Mouse (Mus musculus) ES-E14 (cell line): ENCODE measurements around the gene 1500011B03Rik.

ENCODE experiments used
- HCFC1 ChIP-seq: IDR thresholded peaks from 2 replicates; pipeline ENCODE4 v1.6.1; 2012; ENCODE audit warnings: low read length, inconsistent platforms, borderline replicate concordance; ENCODE audit not compliant: insufficient read depth
- MAFK ChIP-seq: IDR thresholded peaks from 2 replicates; pipeline ENCODE4 v1.6.1; 2014; ENCODE audit warnings: mild to moderate bottlenecking, low read depth, low read length, inconsistent platforms; ENCODE audit not compliant: insufficient read depth
- ZNF384 ChIP-seq: IDR thresholded peaks from 2 replicates; pipeline ENCODE4 v1.6.1; 2012; ENCODE audit warnings: low read depth, low read length, inconsistent platforms

DNA sequence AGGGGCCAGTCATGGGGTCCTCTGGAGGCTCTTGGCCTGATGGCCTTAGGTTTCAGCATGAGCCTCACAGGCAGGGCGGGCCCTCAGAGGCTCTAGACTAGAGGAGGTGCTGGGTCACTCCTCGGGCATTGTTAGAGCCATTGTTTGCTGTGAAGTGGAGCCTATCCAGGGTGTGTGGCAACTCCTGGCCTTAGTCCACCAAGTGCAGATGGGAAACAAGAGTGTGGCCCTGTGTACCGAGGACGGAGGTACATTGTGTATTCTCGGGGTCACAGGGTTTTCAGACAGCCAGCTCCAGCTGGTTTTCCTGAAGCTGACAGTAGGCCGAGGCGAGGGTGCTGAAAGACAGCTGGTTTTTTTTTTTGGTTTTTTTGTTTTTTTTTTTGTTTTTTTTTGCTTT is 30.0 kb downstream of the 1500011B03Rik start:
- TF ChIP-seq ZNF384 (no peak), MAFK (no peak), HCFC1 (no peak)
